Mouse (Mus musculus): ENCODE measurements around the gene Wdr70.

Gene Wdr70

DNA sequence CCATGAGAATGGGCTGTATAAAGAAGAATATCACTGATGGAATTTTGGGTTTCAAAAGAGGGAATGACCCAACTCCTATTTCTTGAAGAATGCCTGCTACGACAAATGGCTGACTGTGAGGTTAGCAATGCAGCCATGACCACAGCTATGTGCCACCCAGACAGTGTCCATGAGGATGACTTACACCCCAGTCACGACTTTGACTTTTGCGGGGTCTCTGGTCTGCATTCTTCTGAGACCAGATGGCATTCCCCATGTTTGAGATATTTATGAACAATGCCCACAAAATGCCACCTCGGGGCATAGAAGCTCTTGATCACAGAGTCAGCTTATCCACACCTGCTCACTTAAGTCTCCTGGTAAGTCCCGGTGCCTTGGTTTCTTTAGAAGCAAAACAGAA lies 236.1 kb downstream of the Wdr70 start:
- DNase-seq (ENCODE audit: low spot score in 2 of 2): no peak

DNA sequence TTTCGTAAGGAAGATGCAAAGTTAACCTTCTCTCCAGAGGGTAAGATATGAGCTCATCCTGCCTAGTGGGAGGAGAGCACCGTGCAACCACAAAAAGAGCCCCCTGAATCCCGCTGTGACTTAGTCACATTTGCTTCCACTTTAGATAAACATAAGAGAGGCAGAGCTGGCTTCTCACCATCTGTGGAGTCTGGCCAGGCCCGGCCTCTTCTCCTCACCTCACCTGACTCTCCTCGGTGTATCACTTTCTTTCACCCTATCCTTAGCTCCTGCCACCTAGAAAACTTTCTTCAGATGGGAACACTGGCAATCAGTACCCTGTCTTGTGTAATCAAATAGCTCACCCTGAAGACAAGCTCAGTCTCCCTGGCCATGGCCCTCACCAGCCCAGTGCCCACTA lies 240.2 kb downstream of the Wdr70 start:
- no peak for DNase-seq (ENCODE audit: low spot score in 2 of 2)

DNA sequence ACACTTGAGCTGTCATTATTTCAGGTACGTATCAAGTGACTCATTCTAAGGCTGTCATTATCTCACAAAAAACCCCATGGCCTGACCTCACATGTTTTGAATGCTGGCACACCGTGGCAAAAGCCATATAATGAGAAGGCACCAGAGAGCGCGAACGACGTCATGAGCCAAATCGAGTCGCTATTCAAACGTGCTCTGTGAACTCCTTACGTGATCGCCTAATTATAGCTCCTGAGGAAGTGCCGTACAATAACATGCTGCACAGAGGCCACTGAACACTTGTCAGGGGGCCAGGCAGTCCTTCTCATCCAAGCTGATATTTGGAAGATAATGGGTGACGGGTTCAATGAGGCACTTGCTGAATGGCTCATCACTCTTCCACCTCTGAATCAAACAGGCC lies 241.6 kb downstream of the Wdr70 start:
- DNase-seq (ENCODE audit: low spot score in 2 of 2): no peak

- no peak for DNase-seq (ENCODE audit: low spot score in 2 of 2)
Observed at GRCm38 (mm10) chr15:7842398-7842797, 256.6 kb downstream of the Wdr70 start.

DNA sequence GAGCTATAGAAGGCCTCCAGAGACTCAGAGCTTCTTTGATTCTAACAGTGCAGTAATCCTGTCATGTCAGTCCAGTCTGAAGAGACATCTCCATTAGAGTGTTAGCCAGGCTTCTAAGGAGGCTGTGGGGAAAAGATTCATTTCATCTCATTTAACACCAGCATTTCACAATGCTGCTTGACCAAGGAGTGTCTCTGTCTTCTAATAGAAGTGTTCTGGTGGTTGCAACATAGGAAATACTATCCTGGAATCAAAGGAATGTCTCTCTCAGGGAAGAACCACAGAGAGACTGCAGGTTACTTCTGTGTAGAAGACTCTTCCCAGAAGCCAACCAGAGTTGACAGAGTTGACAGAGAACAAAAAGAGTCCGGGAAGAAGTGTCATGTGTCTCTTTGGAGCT lies 257.3 kb downstream of the Wdr70 start:
- DNase-seq (ENCODE audit: low spot score in 2 of 2): no peak

DNA sequence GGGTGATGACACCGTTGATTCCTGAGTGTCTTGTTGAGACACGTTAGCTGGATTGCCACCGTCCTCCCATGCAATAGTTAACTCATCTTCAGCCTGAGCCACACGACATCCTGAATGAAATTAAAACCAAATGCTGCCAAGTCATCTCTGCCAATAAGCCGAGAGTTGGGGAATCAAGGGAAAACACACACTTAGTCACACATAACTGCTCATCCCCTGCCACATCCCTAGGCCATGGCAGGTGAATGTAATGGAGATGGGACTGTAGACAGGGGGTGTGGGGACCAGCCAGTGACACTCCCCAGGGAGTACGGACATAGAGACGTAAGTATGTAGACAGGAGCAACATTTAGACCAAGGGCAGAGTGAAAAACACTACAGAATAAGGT lies 260.1 kb downstream of the Wdr70 start:
- no peak for DNase-seq (ENCODE audit: low spot score in 2 of 2)

DNA sequence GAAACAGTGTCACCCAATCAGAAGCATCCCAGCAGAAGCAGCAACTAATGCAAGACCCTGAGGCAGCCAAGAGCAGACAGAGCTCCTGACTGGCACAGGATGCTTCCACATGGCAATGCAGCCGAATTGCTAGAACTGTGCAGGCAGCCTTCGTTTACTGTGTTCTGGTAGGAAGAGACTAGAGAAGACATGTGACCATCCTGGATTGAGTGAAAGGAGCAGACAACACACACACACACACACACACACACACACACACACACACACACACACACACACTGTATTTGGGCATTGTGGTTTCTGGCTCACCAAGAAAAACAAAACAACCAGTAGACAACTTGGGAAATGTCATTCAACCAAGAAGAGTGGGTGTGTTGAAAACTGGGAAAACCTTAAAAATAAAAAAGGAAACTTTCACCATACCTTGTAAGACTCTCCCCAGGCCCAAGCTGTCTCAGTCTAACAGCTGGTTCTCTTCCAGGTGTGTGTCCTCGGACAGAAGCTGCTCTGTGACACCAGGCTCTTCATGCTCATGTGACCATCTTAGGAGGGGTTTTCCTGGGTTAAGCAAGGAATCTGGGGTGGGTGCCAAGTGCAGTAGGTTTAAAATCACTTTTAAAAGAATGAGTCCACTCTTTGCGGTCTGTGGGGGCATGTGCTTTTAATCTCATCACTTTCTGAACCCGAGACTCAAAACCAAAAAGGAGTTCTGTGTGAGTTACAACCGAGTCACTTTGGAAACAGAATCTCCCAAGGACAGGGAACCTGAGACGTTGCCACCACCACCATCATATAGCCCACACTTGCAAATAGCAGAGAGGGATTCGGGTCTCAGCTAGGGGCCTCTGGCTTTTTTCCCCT lies 260.7 kb downstream of the Wdr70 start:
- no peak for DNase-seq (ENCODE audit: low spot score in 2 of 2)

- DNase-seq (ENCODE audit: low spot score in 2 of 2): no peak
Observed at GRCm38 (mm10) chr15:7835404-7835803, 263.6 kb downstream of the Wdr70 start.

GRCm38 (mm10) chr15:7825530-7825929 lies 273.5 kb downstream of the Wdr70 start:
- DNase-seq (ENCODE audit: low spot score in 2 of 2): no peak

- DNase-seq (ENCODE audit: low spot score in 2 of 2): no peak
Observed at GRCm38 (mm10) chr15:7823886-7824285, 275.1 kb downstream of the Wdr70 start.

Measured in right cerebral cortex, postnatal 10 days (tissue).